Mouse (Mus musculus) liver, embryonic 13.5 days (tissue): ENCODE results near the gene Gabarap. TPM values are rescaled to one million over a fixed set of nuclear protein-coding genes. Genes with fewer than 3 reads are reported as not detected.

Experiments used
- ATAC-seq: fragments of 200-750 bp; cut with Nextera tagmentation; 2 replicates; pipeline ENCODE4 v1.8.0; 2017; ENCODE audit warnings: low read depth, mild to moderate bottlenecking, moderate number of reproducible peaks, moderate library complexity
- DNase-seq: peaks from one replicate; pipeline ENCODE4 v3.0.0; 2022
- H3K27ac ChIP-seq: fragments of 300-500 bp; sonication (generic); 2 replicates; pipeline ENCODE4 v1.5.1; 2015; ENCODE audit warnings: moderate library complexity, mild to moderate bottlenecking, inconsistent platforms
- H3K27me3 ChIP-seq: fragments of 300-500 bp; sonication (generic); 2 replicates; pipeline ENCODE4 v1.6.1; 2015; ENCODE audit warnings: mild to moderate bottlenecking, inconsistent platforms
- H3K36me3 ChIP-seq: fragments of 300-500 bp; sonication (generic); 2 replicates; pipeline ENCODE4 v1.6.1; 2015; ENCODE audit warnings: mild to moderate bottlenecking, inconsistent platforms
- H3K4me1 ChIP-seq: fragments of 300-500 bp; sonication (generic); replicated peaks from 2 replicates; pipeline ENCODE4 v1.6.1; 2015; ENCODE audit warnings: inconsistent platforms
- H3K4me2 ChIP-seq: fragments of 300-500 bp; sonication (generic); 2 replicates; pipeline ENCODE4 v1.6.1; 2015; ENCODE audit warnings: inconsistent platforms, mild to moderate bottlenecking, moderate library complexity
- H3K4me3 ChIP-seq: fragments of 300-500 bp; sonication (generic); replicated peaks from 2 replicates; pipeline ENCODE4 v1.5.1; 2015; ENCODE audit warnings: mild to moderate bottlenecking, inconsistent platforms
- H3K9ac ChIP-seq: fragments of 300-500 bp; sonication (generic); 2 replicates; pipeline ENCODE4 v1.6.1; 2015; ENCODE audit warnings: mild to moderate bottlenecking, inconsistent platforms
- H3K9me3 ChIP-seq: fragments of 300-500 bp; sonication (generic); replicated peaks from 2 replicates; pipeline ENCODE4 v1.6.1; 2016; ENCODE audit warnings: inconsistent platforms
- WGBS: fragments of 180-500 bp; shearing (Covaris S2); methylation state at CpG from one replicate; pipeline ENCODE4 v1.1.7; 2015; ENCODE audit not compliant: insufficient replicate concordance; 5-methylcytosine and 5-hydroxymethylcytosine counted together
- polyA plus RNA-seq: library from polyadenylated mRNA; unstranded; fragments of >200 nt; fragmentation: Nextera tagmentation; extraction: Ambion mirVana; gene quantifications from 2 replicates; pipeline ENCODE4 v1.2.1, GENCODE M21; 2015

The Gabarap gene
- polyA plus RNA-seq, 1 experiment from 2014 or later, result 259 TPM

DNA sequence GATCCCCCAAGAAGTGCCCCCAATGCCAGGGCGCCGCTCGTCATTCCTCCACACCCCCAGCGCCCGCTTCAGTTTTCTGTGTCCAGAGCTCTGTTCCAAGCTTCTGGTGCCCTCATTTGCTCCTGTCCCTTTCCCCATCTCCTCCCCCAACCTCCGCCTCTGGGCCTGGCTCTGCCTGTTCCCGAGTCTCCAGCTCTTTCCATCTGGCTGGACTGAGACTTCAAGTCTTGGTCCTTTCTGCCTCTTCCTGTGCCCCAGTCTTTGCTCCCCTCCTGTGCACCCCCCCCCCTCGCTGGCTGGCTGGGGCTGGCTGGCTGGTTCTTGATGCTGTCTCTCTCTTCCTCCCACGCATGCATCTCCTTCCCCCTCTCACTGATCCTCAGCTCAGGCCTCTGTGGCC is 36.5 kb downstream of the Gabarap start:
- Histone ChIP-seq H3K36me3 (peaks cover 4% of the 10 kb centered on the region; the same call in 1 of the 2 replicates), H3K4me1 (peaks cover 54% of the 10 kb centered on the region), H3K9me3 (no peaks in the 10 kb centered on the region), H3K27me3 (peaks cover 55% of the 10 kb centered on the region), H3K4me3 (no peak overlapping the region), H3K27ac (no peak overlapping the region; the same call in 1 of the 2 replicates), H3K9ac (no peak overlapping the region), H3K4me2 (peak overlapping the region; percentile 40)
- DNase-seq, result no peak
- WGBS, result 65% methylated on average over 9 of the region's 9 CpGs
- no peak for ATAC-seq

DNA sequence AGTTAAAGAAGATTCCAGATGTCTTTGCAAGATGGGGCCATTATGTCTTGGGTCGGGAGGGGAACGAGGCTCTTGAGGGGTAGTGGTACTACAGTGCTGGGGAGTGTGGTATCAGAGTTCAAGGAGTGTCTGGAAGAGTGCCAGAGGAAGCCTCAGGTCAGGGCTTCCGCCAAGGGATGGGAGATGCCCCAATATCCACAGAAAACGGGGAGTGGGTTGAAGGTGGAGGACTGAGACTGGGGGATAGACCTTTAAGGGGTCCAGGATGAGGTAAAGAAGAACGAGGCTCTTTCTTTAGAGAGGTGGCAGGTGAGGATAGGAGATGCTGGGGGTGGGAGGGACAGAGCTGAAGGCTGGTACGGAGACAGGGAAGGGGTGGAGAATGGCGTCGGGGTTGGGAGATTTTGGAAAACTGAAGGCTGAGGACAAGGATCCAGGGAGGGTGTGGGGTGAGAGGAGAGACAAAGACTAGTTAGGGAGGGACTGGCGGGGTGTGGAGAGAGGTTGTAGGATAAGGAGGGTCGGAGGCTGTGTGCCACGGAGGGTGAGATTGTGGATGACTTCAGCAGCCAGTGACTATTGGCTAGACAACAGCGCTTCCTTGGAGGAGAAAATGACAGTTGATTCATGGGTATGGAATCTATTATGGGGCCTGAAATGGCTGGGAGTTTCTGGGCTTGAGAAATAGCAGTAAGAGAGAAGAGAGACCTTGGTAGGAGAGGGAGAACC is 37.6 kb downstream of the Gabarap start:
- Histone ChIP-seq H3K27ac (no peak overlapping the region), H3K27me3 (peaks cover 43% of the 10 kb centered on the region), H3K9me3 (no peaks in the 10 kb centered on the region), H3K4me2 (peak overlapping the region; percentile 45), H3K36me3 (peaks cover 4% of the 10 kb centered on the region; the same call in 1 of the 2 replicates), H3K4me3 (no peak overlapping the region; the same call in 1 of the 2 replicates), H3K4me1 (peaks cover 46% of the 10 kb centered on the region), H3K9ac (no peak overlapping the region)
- ATAC-seq, result no peak
- WGBS, result 27% methylated on average over 12 of the region's 12 CpGs
- no peak for DNase-seq

GRCm38 (mm10) chr11:70029130-70029801 is 38.3 kb downstream of the Gabarap start:
- no peak overlapping the region for H3K27ac ChIP-seq
- no peaks in the 10 kb centered on the region for H3K9me3 ChIP-seq
- H3K4me3 ChIP-seq, result peak overlapping the region; percentile 20; the same call in 1 of the 2 replicates
- peaks cover 4% of the 10 kb centered on the region; the same call in 1 of the 2 replicates for H3K36me3 ChIP-seq
- 5% methylated on average over 20 of the region's 20 CpGs for WGBS
- H3K4me1 ChIP-seq, result peaks cover 39% of the 10 kb centered on the region
- ATAC-seq, result peak; percentile 40
- no peak overlapping the region for H3K9ac ChIP-seq
- peak overlapping the region; percentile 45 for H3K4me2 ChIP-seq
- DNase-seq, result peak; percentile 28
- peaks cover 36% of the 10 kb centered on the region for H3K27me3 ChIP-seq

- DNase-seq (no peak), ATAC-seq (no peak)
- 59% methylated on average over 11 of the region's 11 CpGs for WGBS
- no peak overlapping the region for H3K4me3 ChIP-seq
- no peak overlapping the region for H3K9ac ChIP-seq
- peaks cover 39% of the 10 kb centered on the region for H3K4me1 ChIP-seq
- H3K9me3 ChIP-seq, result no peaks in the 10 kb centered on the region
- peak overlapping the region; percentile 45 for H3K4me2 ChIP-seq
- H3K36me3 ChIP-seq, result peaks cover 4% of the 10 kb centered on the region; the same call in 1 of the 2 replicates
- H3K27me3 ChIP-seq, result peaks cover 29% of the 10 kb centered on the region
- H3K27ac ChIP-seq, result no peak overlapping the region
Measured at GRCm38 (mm10) chr11:70029829-70030550, 39.0 kb downstream of the Gabarap start.

DNA sequence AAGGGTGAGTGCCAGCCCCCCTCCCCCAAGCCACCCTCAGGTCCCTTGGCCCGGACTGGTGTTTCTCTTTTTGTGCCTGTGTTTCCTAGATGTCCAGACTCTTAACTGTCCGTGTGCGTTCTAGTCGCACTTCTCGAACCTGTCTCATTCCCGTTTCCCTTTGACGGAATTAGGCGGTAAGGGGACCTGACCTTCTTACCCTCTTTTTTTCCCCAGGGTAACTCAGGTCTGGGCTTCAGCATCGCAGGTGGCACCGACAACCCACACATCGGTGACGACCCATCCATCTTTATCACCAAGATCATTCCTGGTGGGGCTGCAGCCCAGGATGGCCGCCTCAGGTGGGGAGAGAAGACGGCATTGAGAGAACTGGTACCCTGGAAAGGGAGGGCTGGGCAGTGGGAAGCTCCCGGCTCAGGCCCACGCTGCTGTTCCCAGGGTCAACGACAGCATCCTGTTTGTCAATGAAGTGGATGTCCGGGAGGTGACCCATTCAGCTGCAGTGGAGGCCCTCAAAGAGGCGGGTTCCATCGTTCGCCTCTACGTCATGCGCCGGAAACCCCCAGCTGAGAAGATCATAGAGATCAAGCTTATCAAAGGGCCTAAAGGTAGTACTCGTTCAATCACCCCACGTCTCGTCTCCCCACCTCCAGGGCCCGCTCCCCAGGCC is 39.8 kb downstream of the Gabarap start:
- no peak overlapping the region for H3K27ac ChIP-seq
- H3K4me2 ChIP-seq, result no peak overlapping the region
- no peak overlapping the region for H3K9ac ChIP-seq
- peaks cover 21% of the 10 kb centered on the region for H3K27me3 ChIP-seq
- ATAC-seq, result no peak
- 84% methylated on average over 28 of the region's 28 CpGs for WGBS
- H3K36me3 ChIP-seq, result peaks cover 4% of the 10 kb centered on the region; the same call in 1 of the 2 replicates
- peaks cover 39% of the 10 kb centered on the region for H3K4me1 ChIP-seq
- no peaks in the 10 kb centered on the region for H3K9me3 ChIP-seq
- no peak overlapping the region for H3K4me3 ChIP-seq
- DNase-seq, result no peak

GRCm38 (mm10) chr11:70031321-70031670 is 40.4 kb downstream of the Gabarap start:
- Histone ChIP-seq H3K27ac (no peak overlapping the region), H3K36me3 (peaks cover 4% of the 10 kb centered on the region; the same call in 1 of the 2 replicates), H3K9ac (no peak overlapping the region), H3K4me1 (peaks cover 34% of the 10 kb centered on the region), H3K9me3 (no peaks in the 10 kb centered on the region), H3K27me3 (peaks cover 16% of the 10 kb centered on the region), H3K4me3 (no peak overlapping the region), H3K4me2 (no peak overlapping the region)
- no peak for ATAC-seq
- DNase-seq, result no peak
- WGBS, result 90% methylated on average over 11 of the region's 11 CpGs

DNA sequence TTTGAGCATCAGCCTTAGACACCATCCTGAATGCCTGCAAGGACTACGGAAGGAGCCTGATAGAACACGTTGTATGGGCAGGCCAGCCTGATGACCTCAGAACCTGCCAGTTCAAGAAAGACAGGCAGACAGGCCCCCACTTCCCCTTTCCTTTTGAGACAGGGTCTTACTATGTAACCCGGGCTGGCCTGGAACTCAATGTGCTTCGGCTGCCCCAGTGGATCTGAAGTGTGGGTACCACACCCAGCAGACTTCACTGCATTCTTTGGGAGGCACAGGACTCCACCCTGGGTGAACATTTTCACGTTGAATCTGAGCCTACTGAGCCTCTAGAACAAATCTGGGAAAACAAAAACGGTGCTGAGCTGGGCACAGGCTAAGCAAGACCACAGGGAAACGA is 47.2 kb downstream of the Gabarap start:
- Histone ChIP-seq H3K27me3 (no peaks in the 10 kb centered on the region), H3K4me3 (no peak overlapping the region), H3K27ac (no peak overlapping the region), H3K9me3 (no peaks in the 10 kb centered on the region), H3K4me2 (no peak overlapping the region), H3K4me1 (peaks cover 5% of the 10 kb centered on the region; the same call in 1 of the 2 replicates), H3K9ac (no peak overlapping the region), H3K36me3 (0 out of 2 replicates have a peak, but pooled peaks cover 2% of the 10 kb centered on the region)
- DNase-seq (no peak), ATAC-seq (no peak)
- WGBS, result 42% methylated on average over 7 of the region's 7 CpGs

GRCm38 (mm10) chr11:70039631-70040030 is 48.7 kb downstream of the Gabarap start:
- ATAC-seq, result no peak
- Histone ChIP-seq H3K4me2 (no peak overlapping the region), H3K27me3 (no peaks in the 10 kb centered on the region), H3K9ac (no peak overlapping the region), H3K4me1 (peaks cover 5% of the 10 kb centered on the region; the same call in 1 of the 2 replicates), H3K4me3 (no peak overlapping the region), H3K9me3 (no peaks in the 10 kb centered on the region), H3K27ac (no peak overlapping the region), H3K36me3 (0 out of 2 replicates have a peak, but pooled peaks cover 6% of the 10 kb centered on the region)
- WGBS, result 78% methylated on average over 10 of the region's 10 CpGs
- DNase-seq, result no peak

- DNase-seq, result no peak
- Histone ChIP-seq H3K4me3 (no peak overlapping the region), H3K4me2 (no peak overlapping the region), H3K27ac (no peak overlapping the region), H3K9me3 (no peaks in the 10 kb centered on the region), H3K27me3 (no peaks in the 10 kb centered on the region), H3K36me3 (0 out of 2 replicates have a peak, but pooled peaks cover 6% of the 10 kb centered on the region), H3K4me1 (peaks cover 5% of the 10 kb centered on the region; the same call in 1 of the 2 replicates), H3K9ac (no peak overlapping the region)
- WGBS, result 65% methylated on average over 7 of the region's 7 CpGs
- ATAC-seq, result no peak
Measured at GRCm38 (mm10) chr11:70040184-70040583, 49.2 kb downstream of the Gabarap start.

DNA sequence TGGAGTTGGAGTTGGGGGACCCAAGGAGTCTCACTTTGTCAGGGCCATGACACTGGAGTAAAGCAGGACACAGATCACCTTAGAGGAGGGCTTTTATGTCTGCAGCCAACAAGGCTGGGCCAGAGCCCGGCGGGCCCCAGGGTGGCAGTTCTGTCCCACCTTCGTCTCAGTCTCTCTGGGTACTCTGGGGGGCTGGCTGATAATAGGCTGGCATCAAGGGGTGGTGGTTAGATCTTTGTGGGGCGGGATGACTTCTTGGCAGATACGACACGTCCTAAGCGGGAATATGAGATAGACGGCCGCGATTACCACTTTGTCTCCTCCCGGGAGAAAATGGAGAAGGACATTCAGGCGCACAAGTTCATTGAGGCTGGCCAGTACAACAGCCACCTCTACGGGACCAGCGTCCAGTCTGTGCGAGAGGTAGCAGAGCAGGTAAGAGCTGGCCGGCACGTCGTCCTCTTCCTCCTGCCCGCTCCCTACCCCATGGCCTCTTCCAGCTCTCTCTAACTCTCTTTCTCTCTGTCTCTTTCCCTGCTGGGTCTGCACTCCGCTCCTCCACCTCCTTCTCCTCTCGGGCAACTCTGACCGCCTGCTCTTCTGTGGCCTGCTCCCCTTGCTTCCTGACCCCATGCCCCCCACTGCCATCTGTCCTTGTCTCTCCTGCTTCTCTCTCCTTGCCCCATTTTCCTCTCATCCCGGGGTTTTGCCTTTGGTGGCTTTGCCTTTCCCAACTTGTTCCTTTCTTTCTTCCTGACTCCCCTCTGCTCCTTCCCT is 51.6 kb downstream of the Gabarap start:
- DNase-seq, result no peak
- 0 out of 2 replicates have a peak, but pooled peaks cover 6% of the 10 kb centered on the region for H3K36me3 ChIP-seq
- no peak overlapping the region for H3K4me3 ChIP-seq
- H3K4me2 ChIP-seq, result no peak overlapping the region
- no peak overlapping the region for H3K9ac ChIP-seq
- H3K4me1 ChIP-seq, result peaks cover 5% of the 10 kb centered on the region; the same call in 1 of the 2 replicates
- ATAC-seq, result no peak
- no peak overlapping the region for H3K27ac ChIP-seq
- WGBS, result 83% methylated on average over 23 of the region's 23 CpGs
- no peaks in the 10 kb centered on the region for H3K27me3 ChIP-seq
- H3K9me3 ChIP-seq, result no peaks in the 10 kb centered on the region
